Mouse (Mus musculus): Measurements from ENCODE around the gene Apoa2. TPM values are rescaled to one million over a fixed set of nuclear protein-coding genes. Genes with fewer than 3 reads are reported as not detected.

Apoa2 gene
- polyA plus RNA-seq, 1 experiment from 2014 or later: 84.7 TPM

DNA sequence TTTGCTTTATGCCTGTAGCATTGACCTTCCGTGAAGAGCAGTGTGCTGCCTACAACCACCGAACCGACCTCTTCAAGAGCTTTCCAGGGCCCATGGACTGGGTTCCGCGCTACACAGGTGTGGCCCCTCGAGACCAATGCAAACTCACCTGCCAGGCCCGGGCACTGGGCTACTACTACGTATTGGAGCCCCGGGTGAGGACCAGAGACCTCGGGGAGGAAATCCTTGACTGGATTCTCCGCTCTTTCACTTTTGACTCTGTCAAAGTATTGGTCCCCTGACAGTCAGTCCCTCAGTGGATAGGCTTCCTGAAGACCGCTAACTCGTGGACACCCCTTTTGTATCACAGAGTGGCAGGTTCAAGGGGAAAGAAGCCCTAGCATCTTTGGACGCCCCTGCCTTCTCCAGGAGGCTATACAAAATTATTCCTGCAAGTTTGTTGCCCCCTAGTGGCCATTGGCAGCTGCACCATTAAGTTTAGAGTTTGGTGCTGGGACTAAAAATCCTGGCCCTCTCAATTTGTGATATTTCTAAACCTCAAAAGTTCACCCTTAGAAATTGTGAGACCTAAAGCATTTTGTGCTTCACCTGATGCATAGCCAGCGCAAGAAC lies 32.2 kb downstream of the Apoa2 start:
- no peaks in the 10 kb centered on the region for H3K9me3 ChIP-seq
- peak; percentile 24; the same call in 1 of the 2 replicates for ATAC-seq
- H3K36me3 ChIP-seq: peaks cover 8% of the 10 kb centered on the region; the same call in 1 of the 2 replicates
- 0 out of 2 replicates have a peak, but pooled peaks cover 8% of the 10 kb centered on the region for H3K4me1 ChIP-seq (replicated peaks)
- no peak overlapping the region for H3K4me2 ChIP-seq (replicated peaks)
- H3K9ac ChIP-seq: no peak overlapping the region
- H3K27me3 ChIP-seq (replicated peaks): no peaks in the 10 kb centered on the region
- no peak overlapping the region for H3K27ac ChIP-seq
- H3K4me3 ChIP-seq (replicated peaks): no peak overlapping the region
- 61% methylated on average over 15 of the region's 15 CpGs for WGBS

DNA sequence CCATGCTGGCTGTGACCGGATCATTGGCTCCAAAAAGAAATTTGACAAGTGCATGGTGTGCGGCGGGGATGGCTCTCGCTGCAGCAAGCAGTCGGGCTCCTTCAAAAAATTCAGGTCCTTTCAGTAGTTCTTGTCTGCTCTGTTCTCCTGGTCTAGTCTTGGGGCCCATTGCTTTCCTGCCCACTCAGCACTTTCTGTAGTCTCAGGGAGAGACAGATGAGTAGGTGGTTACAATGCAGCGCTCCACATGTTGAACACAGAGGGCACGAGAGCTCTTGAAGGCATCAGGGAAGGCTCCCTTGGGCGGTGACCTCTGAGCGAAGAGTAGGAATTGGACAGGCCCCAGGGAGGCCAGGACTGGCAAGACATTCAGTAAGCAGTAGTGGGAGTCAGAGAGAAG lies 32.9 kb downstream of the Apoa2 start:
- peaks cover 9% of the 10 kb centered on the region for H3K4me1 ChIP-seq (replicated peaks)
- H3K27ac ChIP-seq: no peak overlapping the region
- ATAC-seq: no peak
- peaks cover 8% of the 10 kb centered on the region; the same call in 1 of the 2 replicates for H3K36me3 ChIP-seq
- no peak overlapping the region for H3K4me2 ChIP-seq (replicated peaks)
- 87% methylated on average over 9 of the region's 9 CpGs for WGBS
- no peak overlapping the region for H3K4me3 ChIP-seq (replicated peaks)
- H3K27me3 ChIP-seq (replicated peaks): no peaks in the 10 kb centered on the region
- H3K9me3 ChIP-seq: no peaks in the 10 kb centered on the region
- no peak overlapping the region for H3K9ac ChIP-seq

DNA sequence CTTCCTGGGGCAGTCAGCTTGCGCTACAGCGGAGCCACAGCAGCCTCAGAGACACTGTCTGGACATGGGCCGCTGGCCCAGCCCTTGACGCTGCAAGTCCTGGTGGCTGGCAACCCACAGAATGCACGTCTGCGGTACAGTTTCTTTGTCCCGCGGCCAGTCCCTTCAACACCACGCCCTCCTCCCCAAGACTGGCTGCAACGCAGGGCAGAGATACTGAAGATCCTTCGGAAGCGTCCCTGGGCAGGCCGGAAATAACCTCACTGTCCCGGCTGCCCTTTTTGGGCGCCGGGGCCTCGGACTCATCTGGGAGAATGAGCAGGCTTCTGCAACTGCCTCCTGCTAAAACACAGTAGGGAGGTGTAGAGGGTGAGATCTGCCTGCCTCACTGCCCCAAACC lies 34.1 kb downstream of the Apoa2 start:
- no peak for ATAC-seq
- Histone ChIP-seq H3K27me3 (replicated peaks) (no peaks in the 10 kb centered on the region), H3K27ac (no peak overlapping the region), H3K4me3 (replicated peaks) (no peak overlapping the region), H3K36me3 (peaks cover 5% of the 10 kb centered on the region; the same call in 1 of the 2 replicates), H3K9me3 (no peaks in the 10 kb centered on the region), H3K4me2 (replicated peaks) (no peak overlapping the region), H3K9ac (no peak overlapping the region), H3K4me1 (replicated peaks) (peaks cover 11% of the 10 kb centered on the region)
- WGBS: 79% methylated on average over 17 of the region's 17 CpGs

DNA sequence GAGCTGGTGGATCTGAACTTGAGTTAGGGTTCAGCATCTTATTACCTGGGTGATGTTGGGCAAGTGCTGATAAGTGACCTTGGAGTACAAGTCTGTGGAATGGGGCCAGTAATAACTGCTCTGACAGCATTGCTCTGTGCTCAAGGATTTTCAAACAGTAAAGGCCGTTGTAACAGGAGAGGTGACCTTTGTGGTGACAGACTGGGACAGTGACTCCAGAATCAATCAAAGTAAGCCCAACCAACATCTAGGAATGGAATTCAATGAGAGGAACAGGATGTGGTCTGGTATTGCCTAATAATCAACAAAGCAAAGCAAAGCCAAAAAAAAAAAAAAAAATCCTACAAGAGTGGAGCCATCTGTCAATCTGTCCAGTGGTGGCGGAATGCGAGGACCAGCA lies 35.5 kb downstream of the Apoa2 start:
- 57% methylated on average over 3 of the region's 3 CpGs for WGBS
- ATAC-seq: no peak
- no peak overlapping the region for H3K27ac ChIP-seq
- no peaks in the 10 kb centered on the region for H3K9me3 ChIP-seq
- no peak overlapping the region for H3K9ac ChIP-seq
- no peak overlapping the region for H3K4me3 ChIP-seq (replicated peaks)
- H3K36me3 ChIP-seq: peaks cover 5% of the 10 kb centered on the region; the same call in 1 of the 2 replicates
- H3K4me2 ChIP-seq (replicated peaks): no peak overlapping the region
- no peaks in the 10 kb centered on the region for H3K27me3 ChIP-seq (replicated peaks)
- H3K4me1 ChIP-seq (replicated peaks): peaks cover 11% of the 10 kb centered on the region

DNA sequence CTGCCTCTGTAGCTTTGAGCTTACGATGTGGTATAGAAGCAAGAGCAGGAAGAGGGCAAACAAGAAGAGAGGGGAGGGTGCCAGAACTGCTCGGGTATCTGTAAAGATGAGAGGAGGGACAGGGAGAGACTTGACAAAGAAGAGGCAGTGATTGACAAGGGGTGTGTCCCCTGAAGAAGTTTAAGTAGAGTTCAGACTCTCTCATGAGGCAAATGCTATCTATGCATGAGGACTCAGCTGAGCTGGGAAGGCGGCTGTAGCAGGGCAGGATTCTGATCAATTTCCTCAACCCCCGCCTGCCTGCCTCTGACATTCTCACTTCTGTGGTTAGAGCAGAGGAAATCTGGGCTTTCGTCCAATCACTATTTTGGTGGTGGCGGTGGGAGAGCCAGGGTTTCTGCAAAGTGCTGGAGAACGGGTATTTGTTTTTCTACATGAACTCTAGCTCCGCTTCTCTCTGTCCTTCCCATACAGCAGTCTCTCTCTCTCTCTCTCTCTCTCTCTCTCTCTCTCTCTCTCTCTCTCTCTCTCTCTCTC lies 37.8 kb downstream of the Apoa2 start:
- 8% methylated on average over 8 of the region's 8 CpGs for WGBS
- Histone ChIP-seq H3K4me3 (replicated peaks) (peak overlapping the region; percentile 6), H3K27me3 (replicated peaks) (no peaks in the 10 kb centered on the region), H3K36me3 (peaks cover 5% of the 10 kb centered on the region; the same call in 1 of the 2 replicates), H3K9ac (peak overlapping the region; percentile 20; the same call in 1 of the 2 replicates), H3K4me1 (replicated peaks) (peaks cover 11% of the 10 kb centered on the region), H3K4me2 (replicated peaks) (peak overlapping the region; percentile 54), H3K9me3 (no peaks in the 10 kb centered on the region), H3K27ac (peak overlapping the region; percentile 88)
- ATAC-seq: peak; percentile 71

DNA sequence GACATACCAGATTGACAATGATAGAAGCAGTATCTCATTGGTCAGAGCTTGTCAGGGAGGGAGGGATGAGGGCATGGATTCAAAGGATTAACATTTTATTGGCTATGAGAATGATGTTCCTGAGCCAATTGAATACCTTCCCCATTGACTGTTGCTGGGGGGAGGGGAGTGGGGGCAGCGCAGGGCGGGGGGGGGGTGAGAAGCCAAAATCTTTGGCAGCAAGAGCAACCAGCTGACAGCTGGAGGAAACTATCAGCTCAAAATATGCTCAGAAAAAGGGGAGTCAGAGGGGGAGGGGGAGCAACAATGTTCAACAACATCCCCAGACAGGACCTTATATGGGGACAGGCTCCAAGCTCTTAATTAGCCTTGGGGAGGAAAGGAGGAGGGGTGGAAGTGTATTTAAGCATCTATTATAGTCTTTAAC lies 38.3 kb downstream of the Apoa2 start:
- ATAC-seq: peak; percentile 88
- Histone ChIP-seq H3K9ac (no peak overlapping the region), H3K27me3 (replicated peaks) (no peaks in the 10 kb centered on the region), H3K4me2 (replicated peaks) (peak overlapping the region; percentile 54), H3K36me3 (peaks cover 5% of the 10 kb centered on the region; the same call in 1 of the 2 replicates), H3K4me1 (replicated peaks) (peaks cover 11% of the 10 kb centered on the region), H3K27ac (peak overlapping the region; percentile 88), H3K9me3 (no peaks in the 10 kb centered on the region), H3K4me3 (replicated peaks) (no peak overlapping the region)
- WGBS: 7% methylated on average over 2 of the region's 2 CpGs

DNA sequence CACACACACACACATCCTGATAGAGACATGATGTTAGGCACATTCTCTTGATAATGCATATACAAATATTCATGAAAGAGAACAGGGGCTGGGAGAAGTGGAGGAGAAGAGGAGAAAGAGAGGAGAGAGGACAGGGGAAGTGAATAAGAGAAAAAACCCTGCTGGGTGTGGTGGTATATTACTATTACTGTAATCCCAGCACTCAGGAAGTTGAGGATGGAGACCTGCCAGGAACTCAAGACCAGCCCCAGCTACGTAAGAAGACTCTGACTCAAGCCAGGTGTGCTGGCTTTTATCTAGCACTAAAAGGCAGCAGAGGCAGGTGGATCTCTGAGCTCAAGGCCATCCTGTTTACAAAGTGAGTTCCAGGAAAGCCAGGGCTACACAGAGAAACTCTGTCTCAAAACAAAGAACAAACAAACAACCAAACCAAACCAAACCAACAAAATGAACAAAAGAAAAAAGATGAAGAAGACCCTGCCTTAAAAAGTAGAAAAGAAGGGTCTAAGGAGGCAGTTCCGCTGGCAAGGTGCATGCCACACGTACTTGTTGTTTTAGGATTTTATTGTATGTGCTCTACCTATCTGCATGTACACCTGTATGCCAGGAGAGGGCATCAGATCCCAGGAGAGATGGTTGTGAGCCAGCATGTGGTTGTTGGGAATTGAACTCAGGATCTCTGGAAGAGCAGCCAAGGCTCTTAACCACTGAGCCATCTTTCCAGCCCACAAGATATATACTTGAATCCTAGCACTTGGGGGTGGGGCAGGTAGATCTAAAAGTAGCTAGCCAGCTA lies 39.0 kb downstream of the Apoa2 start:
- no peaks in the 10 kb centered on the region for H3K9me3 ChIP-seq
- WGBS: 72% methylated on average over 3 of the region's 3 CpGs

DNA sequence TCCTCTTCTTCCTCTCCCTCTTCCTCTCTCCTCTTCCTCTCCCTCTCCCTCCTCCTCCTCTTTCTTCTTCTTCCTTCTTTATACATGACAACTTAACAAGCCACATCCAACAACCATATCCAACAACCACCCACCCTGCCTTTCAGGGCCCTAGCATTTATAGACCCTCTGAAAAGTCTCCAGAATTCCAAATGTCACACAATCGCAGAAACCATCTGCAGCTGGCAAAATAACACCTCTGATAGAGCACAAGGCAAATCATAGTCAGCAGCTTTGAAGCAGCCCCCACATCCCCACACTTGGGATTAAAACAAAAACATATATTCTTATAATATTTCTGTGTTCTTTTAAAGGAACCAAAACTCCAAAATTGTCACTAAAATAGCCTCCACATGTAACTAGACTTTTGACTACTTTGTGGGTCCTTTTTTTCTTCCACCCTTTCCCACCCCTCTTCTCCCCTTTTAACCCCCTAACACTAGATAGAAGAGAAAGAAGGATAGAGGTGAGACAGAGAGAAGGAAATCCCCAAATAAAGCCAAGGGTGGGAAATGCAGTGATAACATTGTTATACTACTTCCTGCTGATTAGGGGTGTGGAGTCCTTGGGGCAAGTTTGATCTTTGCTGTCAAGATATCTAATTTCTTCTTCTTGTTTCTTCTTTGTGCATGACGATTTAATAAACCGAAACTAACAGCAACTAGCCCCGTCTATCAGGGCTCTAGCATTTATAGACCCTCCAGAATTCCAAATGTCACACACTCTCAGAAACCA lies 41.3 kb downstream of the Apoa2 start:
- 52% methylated on average over 4 of the region's 4 CpGs for WGBS
- H3K4me3 ChIP-seq (replicated peaks): no peak overlapping the region
- H3K9me3 ChIP-seq: no peaks in the 10 kb centered on the region
- H3K4me1 ChIP-seq (replicated peaks): peaks cover 11% of the 10 kb centered on the region
- H3K4me2 ChIP-seq (replicated peaks): no peak overlapping the region
- no peaks in the 10 kb centered on the region for H3K27me3 ChIP-seq (replicated peaks)
- H3K36me3 ChIP-seq: no peaks in the 10 kb centered on the region
- no peak for ATAC-seq
- no peak overlapping the region for H3K9ac ChIP-seq
- no peak overlapping the region for H3K27ac ChIP-seq

More for the DNA sequence above, 39.0 kb downstream of the Apoa2 start:
- Histone ChIP-seq H3K4me1 (replicated peaks) (peaks cover 11% of the 10 kb centered on the region), H3K36me3 (peaks cover 5% of the 10 kb centered on the region; the same call in 1 of the 2 replicates), H3K27me3 (replicated peaks) (no peaks in the 10 kb centered on the region), H3K4me3 (replicated peaks) (no peak overlapping the region), H3K27ac (peak overlapping the region; percentile 88), H3K4me2 (replicated peaks) (peak overlapping the region; percentile 11; the same call in 1 of the 2 replicates), H3K9ac (no peak overlapping the region)
- ATAC-seq: peak; percentile 20

DNA sequence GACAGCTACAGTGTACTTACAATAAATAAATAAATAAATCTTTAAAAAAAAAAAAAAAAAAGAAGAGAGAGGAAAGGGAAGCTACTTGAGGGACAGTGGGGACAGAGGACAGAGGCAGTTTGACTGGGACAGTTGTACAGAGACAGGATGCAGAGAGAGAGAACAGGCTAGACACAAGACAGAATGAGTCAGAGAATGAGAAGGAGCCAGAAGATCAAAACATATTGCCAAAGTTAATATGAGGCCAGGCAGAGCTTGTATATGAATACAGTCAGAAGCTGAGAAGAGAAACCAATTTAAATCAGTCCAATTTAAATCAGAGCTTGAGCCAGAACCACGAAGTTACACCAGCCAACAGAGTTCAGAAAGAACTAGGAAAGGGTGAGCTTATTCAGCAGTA lies 43.5 kb downstream of the Apoa2 start:
- Histone ChIP-seq H3K4me1 (replicated peaks) (peaks cover 8% of the 10 kb centered on the region), H3K27me3 (replicated peaks) (no peaks in the 10 kb centered on the region), H3K4me3 (replicated peaks) (no peak overlapping the region), H3K9ac (no peak overlapping the region), H3K9me3 (no peaks in the 10 kb centered on the region), H3K27ac (no peak overlapping the region), H3K36me3 (0 out of 2 replicates have a peak, but pooled peaks cover 6% of the 10 kb centered on the region), H3K4me2 (replicated peaks) (no peak overlapping the region)
- WGBS: 67% methylated on average over 1 of the region's 1 CpGs
- no peak for ATAC-seq

DNA sequence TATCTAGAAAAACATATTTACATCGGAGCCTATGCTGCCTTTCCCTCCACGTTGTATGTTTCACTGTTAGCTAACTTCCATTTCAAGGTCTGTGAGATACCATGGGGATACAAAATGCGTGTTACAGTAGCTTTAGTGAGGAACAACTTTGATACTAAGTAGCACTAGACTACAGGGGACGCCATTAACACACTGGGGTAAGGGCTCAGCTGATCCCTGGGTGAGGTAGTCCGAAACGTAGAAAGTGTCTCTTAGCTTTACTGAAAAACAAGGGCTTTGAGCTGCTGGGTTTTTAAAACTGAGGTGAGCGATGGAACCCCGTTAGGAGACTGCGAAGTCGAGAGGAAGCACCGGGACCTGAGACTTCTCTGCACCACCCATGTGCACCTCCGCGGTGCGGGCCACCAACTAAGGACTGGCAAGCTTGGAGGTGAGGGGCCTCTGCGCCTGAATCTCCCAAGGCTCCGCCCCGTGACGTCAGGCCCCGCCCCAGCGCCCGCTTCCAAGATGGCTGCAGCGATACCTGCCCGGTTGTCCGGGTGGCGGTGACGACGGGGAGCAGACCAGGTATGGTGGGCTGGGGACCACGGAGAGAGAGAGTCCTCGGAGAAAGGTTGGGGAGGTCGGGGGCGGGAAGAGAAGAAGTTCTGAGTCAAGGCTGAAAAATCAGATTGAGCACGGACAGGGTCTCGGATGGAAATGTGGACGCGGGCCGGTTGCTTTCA lies 45.2 kb downstream of the Apoa2 start, which contains the start of gene B4galt3:
Gene B4galt3, plus strand, starts transcription at position 481 of the 725 bp plus-strand sequence.
- H3K4me1 ChIP-seq (replicated peaks): peaks cover 4% of the 10 kb centered on the region
- peaks cover 19% of the 10 kb centered on the region for H3K36me3 ChIP-seq
- H3K4me2 ChIP-seq (replicated peaks): peak within 1 kb of the TSS; percentile 93
- ATAC-seq: peak; percentile 98
- H3K9me3 ChIP-seq: no peaks in the 10 kb centered on the region
- peak within 1 kb of the TSS; percentile 68 for H3K27ac ChIP-seq
- no peaks in the 10 kb centered on the region for H3K27me3 ChIP-seq (replicated peaks)
- H3K4me3 ChIP-seq (replicated peaks): peak within 1 kb of the TSS; percentile 84
- peak within 1 kb of the TSS; percentile 73 for H3K9ac ChIP-seq
- WGBS: 4% methylated on average over 36 of the region's 36 CpGs

DNA sequence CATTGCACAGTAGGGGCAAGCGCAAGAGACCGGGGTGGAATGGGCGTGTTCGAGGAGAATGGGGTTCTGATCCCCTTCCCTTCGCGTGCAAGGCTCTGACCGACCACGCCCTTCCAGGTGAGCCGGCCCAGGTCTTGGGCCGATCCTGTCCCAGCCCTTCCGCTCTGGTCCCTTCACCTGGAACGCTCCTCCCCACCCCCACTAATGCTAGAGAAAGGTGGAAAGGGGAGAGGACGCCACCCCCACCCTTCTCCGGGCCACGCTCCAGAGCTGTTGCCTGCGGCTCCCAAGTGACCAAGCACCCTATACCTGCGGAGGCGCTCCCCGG lies 45.7 kb downstream of the Apoa2 start:
- H3K9me3 ChIP-seq: no peaks in the 10 kb centered on the region
- WGBS: under 1% methylated on average over 19 of the region's 19 CpGs

More for the DNA sequence above, 45.7 kb downstream of the Apoa2 start:
- peak; percentile 90 for ATAC-seq
- Histone ChIP-seq H3K9ac (peak overlapping the region; percentile 73), H3K4me1 (replicated peaks) (peaks cover 4% of the 10 kb centered on the region), H3K27me3 (replicated peaks) (no peaks in the 10 kb centered on the region), H3K36me3 (peaks cover 23% of the 10 kb centered on the region), H3K27ac (peak overlapping the region; percentile 68), H3K4me3 (replicated peaks) (peak overlapping the region; percentile 84), H3K4me2 (replicated peaks) (peak overlapping the region; percentile 93)
